Mouse (Mus musculus) kidney, adult 2 months (tissue): ENCODE measurements around the gene Tmem151b.

ENCODE experiments used
- CTCF ChIP-seq: fragments of 200-500 bp; conservative IDR thresholded peaks from 2 replicates; pipeline ENCODE4 v1.5.1; 2011; ENCODE audit warnings: low read depth, mild to moderate bottlenecking, control low read depth, low read length, moderate library complexity, mixed read lengths; ENCODE audit not compliant: insufficient read depth, insufficient read length
- POLR2A ChIP-seq: fragments of 200-500 bp; IDR thresholded peaks from one replicate; pipeline ENCODE4 v1.6.1; 2011; ENCODE audit warnings: low read depth, low read length, control low read depth

GRCm38 (mm10) chr17:45511757-45512156, 37.7 kb downstream of the Tmem151b start:
- TF ChIP-seq CTCF (no peak), POLR2A (no peak)
